Mouse (Mus musculus): ENCODE measurements around the gene Fam13a.

- TF ChIP-seq TAL1 (IDR thresholded peaks at IDR 0.05; ENCODE audit: low read length) (no peak), GATA1 (IDR thresholded peaks at IDR 0.05; ENCODE audit: low read length) (no peak)
Measured at GRCm38 (mm10) chr6:58907791-58908190, 116.6 kb downstream of the Fam13a start.

Data from erythroblast, embryonic 14.5 days (primary cell).